Mouse (Mus musculus): ENCODE results near the gene B4galt2. TPM values are rescaled to one million over a fixed set of nuclear protein-coding genes. Genes with fewer than 3 reads are reported as not detected.

B4galt2 gene
- 37.7 TPM for polyA plus RNA-seq (2012; fragmentation: generic; extraction: Trizol)
- long read RNA-seq, experiment 1, partial matches to known transcripts, result 2 of 3 reads
- long read RNA-seq, experiment 1, other reads (novel, unspliced or antisense), result 1 of 3 reads
- long read RNA-seq, experiment 2, partial matches to known transcripts, result 53 of 66 reads
- long read RNA-seq, experiment 2, other reads (novel, unspliced or antisense), result 12 of 66 reads

DNA sequence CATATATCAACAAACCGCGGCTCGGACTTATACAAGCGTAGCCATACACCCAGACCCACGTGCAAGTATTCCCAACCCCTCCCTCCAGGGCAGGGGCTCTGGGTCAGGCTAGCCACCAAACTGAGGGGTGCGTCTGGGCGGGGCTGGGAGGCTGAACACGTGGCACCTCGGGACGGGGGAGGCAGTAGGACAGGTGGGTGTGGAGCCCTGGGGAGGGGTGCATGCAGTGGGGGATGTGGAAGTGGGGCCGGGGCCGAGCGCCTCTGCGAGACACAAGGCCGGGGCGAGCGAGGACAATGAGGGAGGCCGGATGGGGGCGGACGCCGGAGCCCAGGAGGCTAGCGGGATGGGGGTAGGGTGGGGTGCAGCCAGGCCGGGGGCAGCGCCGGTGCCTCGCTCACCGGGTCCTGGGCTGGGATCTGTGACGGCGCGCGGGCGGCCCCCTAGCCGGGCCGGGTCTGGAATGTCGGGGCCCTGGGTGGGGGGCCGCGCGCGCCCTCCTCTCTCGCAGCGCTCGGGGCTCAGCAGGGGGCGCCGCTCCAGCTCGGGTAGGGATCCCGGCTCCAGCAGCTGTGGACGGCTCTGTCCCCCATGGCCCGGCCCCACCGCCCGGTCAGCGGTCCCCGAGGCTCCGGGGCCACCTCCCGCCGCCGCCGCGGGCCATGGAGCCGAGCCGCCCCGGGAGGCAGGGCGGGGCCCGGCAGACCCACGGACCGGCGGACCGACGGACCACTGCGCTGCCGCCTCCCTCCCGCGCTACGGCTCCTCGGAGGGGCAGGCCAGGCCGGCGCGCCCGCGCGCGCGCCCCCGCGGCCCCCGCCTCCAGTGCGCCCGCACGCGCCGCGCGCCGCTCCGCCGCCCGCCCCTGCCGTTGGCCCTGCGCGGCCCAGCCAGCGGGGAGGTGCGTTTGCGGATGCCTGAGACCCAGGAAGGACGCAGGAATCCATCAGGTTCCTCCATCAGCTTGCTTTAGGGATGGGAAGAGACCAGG, at the start of gene B4galt2:
Gene B4galt2, minus strand, starts transcription at position 787 of the 991 bp plus-strand sequence.
- peaks cover 48% of the 10 kb centered on the region for H3K79me2 ChIP-seq (ENCODE audit: control insufficient read depth, insufficient read depth)
- no peak for TF ChIP-seq FOSL1 (IDR thresholded peaks at IDR 0.05; ENCODE audit: insufficient read depth, low read length, poor library complexity, severe bottlenecking)
- TF ChIP-seq MAX (IDR thresholded peaks at IDR 0.05), result peak; percentile 36
- TF ChIP-seq CEBPB (IDR thresholded peaks at IDR 0.05; ENCODE audit: low read depth), result no peak
- TF ChIP-seq CTCF (IDR thresholded peaks at IDR 0.05; ENCODE audit: control insufficient read depth, insufficient read depth, insufficient read length), result peak; percentile 60
- no peak for TF ChIP-seq MYOG (IDR thresholded peaks at IDR 0.05; ENCODE audit: control insufficient read depth, extremely low read depth, insufficient read length)
- TF ChIP-seq MYOD1 (IDR thresholded peaks at IDR 0.05; ENCODE audit: control insufficient read depth, insufficient read length, low read depth), result no peak
- peak; percentile 43 for TF ChIP-seq USF1 (IDR thresholded peaks at IDR 0.05; ENCODE audit: low read depth)
- peak within 1 kb of the TSS; percentile 95 for H3ac ChIP-seq (ENCODE audit: control insufficient read depth, insufficient read length, low read depth)
- peak within 1 kb of the TSS; percentile 55 for H3K4me3 ChIP-seq (ENCODE audit: insufficient read depth, poor library complexity, severe bottlenecking)
- peaks cover 13% of the 10 kb centered on the region for H3K79me3 ChIP-seq (ENCODE audit: low read depth)
- peaks cover 14% of the 10 kb centered on the region for H3K36me3 ChIP-seq (ENCODE audit: control insufficient read depth, insufficient read depth)
- H3K27me3 ChIP-seq (ENCODE audit: control insufficient read depth, insufficient read depth, insufficient read length), result no peaks in the 10 kb centered on the region

DNA sequence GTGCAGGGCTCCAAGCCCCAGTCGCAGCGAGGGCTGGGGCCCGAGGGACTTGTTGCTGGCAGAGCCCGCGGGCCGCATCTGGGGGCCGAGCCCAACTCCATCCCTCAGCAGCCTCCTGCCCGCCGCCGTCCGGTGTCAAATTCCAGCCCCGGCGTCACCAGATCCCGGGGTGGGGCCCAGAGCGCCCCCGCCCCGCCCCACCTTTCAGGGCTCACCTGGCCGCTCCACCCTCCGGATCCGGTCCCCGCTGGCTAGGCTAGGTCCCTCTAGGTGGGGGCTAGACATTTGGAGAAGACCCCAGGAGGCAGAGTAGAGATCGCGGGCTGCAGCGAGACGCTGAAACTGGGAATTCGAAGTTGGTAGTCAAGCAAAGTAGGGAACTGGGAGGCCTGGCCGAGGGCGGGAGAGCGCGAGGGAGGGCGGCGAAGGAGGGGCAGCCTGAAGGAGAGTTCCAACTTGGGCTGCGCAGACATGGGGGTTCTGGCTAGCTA, 46.1 kb upstream of the B4galt2 start, which contains the start of gene Artn:
Gene Artn, minus strand, starts transcription at position 373 of the 491 bp plus-strand sequence.
- no peaks in the 10 kb centered on the region for H3K36me3 ChIP-seq (ENCODE audit: control insufficient read depth, insufficient read depth)
- no peaks in the 10 kb centered on the region for H3K27me3 ChIP-seq (ENCODE audit: control insufficient read depth, insufficient read depth, insufficient read length)
- peak within 1 kb of the TSS; percentile 76 for H3ac ChIP-seq (ENCODE audit: control insufficient read depth, insufficient read length, low read depth)
- H3K79me3 ChIP-seq (ENCODE audit: low read depth), result no peaks in the 10 kb centered on the region
- TF ChIP-seq MYOD1 (IDR thresholded peaks at IDR 0.05; ENCODE audit: control insufficient read depth, insufficient read length, low read depth) (no peak), CEBPB (IDR thresholded peaks at IDR 0.05; ENCODE audit: low read depth) (no peak), CTCF (IDR thresholded peaks at IDR 0.05; ENCODE audit: control insufficient read depth, insufficient read depth, insufficient read length) (no peak), MAX (IDR thresholded peaks at IDR 0.05) (no peak), FOSL1 (IDR thresholded peaks at IDR 0.05; ENCODE audit: insufficient read depth, low read length, poor library complexity, severe bottlenecking) (no peak), USF1 (IDR thresholded peaks at IDR 0.05; ENCODE audit: low read depth) (no peak), MYOG (IDR thresholded peaks at IDR 0.05; ENCODE audit: control insufficient read depth, extremely low read depth, insufficient read length) (no peak)
- H3K79me2 ChIP-seq (ENCODE audit: control insufficient read depth, insufficient read depth), result no peaks in the 10 kb centered on the region
- H3K4me3 ChIP-seq (ENCODE audit: insufficient read depth, poor library complexity, severe bottlenecking), result peak within 1 kb of the TSS; percentile 18

DNA sequence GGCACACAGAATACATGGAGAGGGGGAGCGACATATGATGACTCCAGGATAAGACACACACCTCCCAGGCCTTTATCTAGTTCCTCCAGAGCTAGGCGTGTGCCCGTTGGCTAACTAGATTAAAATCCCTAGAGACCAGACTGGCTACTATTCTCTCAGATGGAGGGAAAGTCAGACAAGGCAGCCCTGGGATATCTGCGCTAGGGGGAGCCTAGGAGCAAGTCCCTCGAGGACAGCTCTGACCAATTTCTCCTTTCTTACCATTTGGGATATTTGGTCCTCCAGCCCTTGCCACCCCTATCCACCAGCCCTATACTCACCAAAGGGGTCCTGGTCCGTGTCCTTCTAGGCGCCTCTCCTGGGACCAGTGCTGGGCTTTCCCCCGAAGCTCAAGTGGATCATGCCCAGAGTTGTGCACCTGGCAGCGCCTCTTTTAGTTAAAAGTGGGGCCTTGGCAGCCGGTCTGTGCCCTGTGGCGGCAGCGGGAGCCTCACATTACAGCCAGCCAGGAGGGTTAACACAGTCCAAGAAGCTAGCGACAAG, 45.5 kb upstream of the B4galt2 start:
- H3ac ChIP-seq (ENCODE audit: control insufficient read depth, insufficient read length, low read depth), result peak overlapping the region; percentile 31
- H3K4me3 ChIP-seq (ENCODE audit: insufficient read depth, poor library complexity, severe bottlenecking), result peak overlapping the region; percentile 18
- no peaks in the 10 kb centered on the region for H3K36me3 ChIP-seq (ENCODE audit: control insufficient read depth, insufficient read depth)
- H3K79me2 ChIP-seq (ENCODE audit: control insufficient read depth, insufficient read depth), result no peaks in the 10 kb centered on the region
- H3K79me3 ChIP-seq (ENCODE audit: low read depth), result no peaks in the 10 kb centered on the region
- TF ChIP-seq CTCF (IDR thresholded peaks at IDR 0.05; ENCODE audit: control insufficient read depth, insufficient read depth, insufficient read length) (peak; percentile 19), FOSL1 (IDR thresholded peaks at IDR 0.05; ENCODE audit: insufficient read depth, low read length, poor library complexity, severe bottlenecking) (no peak)
- no peaks in the 10 kb centered on the region for H3K27me3 ChIP-seq (ENCODE audit: control insufficient read depth, insufficient read depth, insufficient read length)

DNA sequence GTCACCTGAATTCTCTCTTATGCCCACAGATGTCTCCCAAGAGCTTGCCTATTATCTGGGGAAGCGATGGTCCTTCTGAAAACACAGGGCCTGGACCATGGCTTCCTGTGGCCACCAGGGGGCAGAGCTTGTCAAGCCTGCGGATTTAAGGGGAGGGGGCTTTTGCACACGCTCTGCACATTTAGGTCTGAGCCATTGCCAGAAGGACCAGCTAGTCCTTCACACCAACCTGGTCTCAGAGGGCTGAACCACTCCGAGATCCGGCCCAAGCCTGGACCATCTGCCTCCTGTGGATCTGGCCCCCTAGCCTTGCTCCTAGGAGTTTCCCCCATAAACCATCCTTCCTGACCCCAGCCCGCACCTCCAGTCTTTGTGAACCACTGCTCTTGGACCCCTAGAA, 44.9 kb upstream of the B4galt2 start:
- TF ChIP-seq MYOD1 (IDR thresholded peaks at IDR 0.05; ENCODE audit: control insufficient read depth, insufficient read length, low read depth) (no peak), CTCF (IDR thresholded peaks at IDR 0.05; ENCODE audit: control insufficient read depth, insufficient read depth, insufficient read length) (peak; percentile 36)
- Histone ChIP-seq H3K79me3 (ENCODE audit: low read depth) (no peaks in the 10 kb centered on the region), H3K79me2 (ENCODE audit: control insufficient read depth, insufficient read depth) (no peaks in the 10 kb centered on the region), H3ac (ENCODE audit: control insufficient read depth, insufficient read length, low read depth) (no peak overlapping the region), H3K36me3 (ENCODE audit: control insufficient read depth, insufficient read depth) (no peaks in the 10 kb centered on the region), H3K27me3 (ENCODE audit: control insufficient read depth, insufficient read depth, insufficient read length) (no peaks in the 10 kb centered on the region), H3K4me3 (ENCODE audit: insufficient read depth, poor library complexity, severe bottlenecking) (no peak overlapping the region)

DNA sequence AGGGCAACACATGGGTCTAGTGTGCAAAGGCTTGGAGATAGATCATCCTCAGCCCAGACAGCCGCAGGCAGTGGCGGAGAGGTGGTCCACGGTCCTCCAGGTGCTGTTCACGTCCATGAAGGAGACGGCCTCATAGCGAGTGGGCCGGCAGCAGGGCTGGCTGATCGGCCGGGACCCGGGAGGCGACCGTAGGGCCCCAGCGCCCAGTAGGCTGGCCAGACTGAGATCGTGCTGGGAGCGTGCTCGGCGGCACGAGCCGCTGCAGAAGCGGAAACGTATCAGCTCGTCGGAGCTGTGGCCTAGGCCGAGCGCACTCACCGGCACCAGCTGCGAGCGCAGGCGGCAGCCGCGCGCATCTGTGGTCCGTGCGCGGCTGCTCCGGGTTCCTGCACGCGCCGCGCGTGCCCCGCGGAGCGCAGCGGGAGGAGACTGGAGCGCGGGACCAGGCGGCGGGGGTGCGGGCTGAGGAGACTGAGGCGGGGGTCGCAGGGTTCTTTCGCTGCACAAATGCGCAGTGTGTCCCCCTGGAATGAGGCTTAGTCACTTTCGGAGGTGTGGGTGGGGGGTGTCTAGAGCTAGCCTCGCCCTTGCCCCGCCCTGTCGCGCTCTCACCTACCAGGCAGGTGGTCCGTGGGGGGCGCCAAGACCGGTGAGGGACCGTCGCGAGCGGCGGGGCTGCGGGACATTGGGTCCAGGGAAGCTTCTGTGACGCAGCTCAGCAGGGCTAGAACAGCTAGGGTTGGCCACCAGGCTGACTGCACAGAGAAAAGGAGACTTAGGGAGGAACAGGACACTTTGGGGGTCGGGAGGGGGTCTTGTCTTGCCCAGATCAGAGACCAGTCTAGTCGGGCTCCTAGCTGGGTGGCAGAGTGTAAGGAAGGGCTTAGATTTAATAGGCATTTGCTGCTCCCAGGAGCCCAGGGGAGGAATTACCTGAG, 43.5 kb upstream of the B4galt2 start:
- H3K79me2 ChIP-seq (ENCODE audit: control insufficient read depth, insufficient read depth), result no peaks in the 10 kb centered on the region
- TF ChIP-seq MAX (IDR thresholded peaks at IDR 0.05) (no peak), CTCF (IDR thresholded peaks at IDR 0.05; ENCODE audit: control insufficient read depth, insufficient read depth, insufficient read length) (no peak), MYOG (IDR thresholded peaks at IDR 0.05; ENCODE audit: control insufficient read depth, extremely low read depth, insufficient read length) (no peak), USF1 (IDR thresholded peaks at IDR 0.05; ENCODE audit: low read depth) (no peak), FOSL1 (IDR thresholded peaks at IDR 0.05; ENCODE audit: insufficient read depth, low read length, poor library complexity, severe bottlenecking) (no peak), MYOD1 (IDR thresholded peaks at IDR 0.05; ENCODE audit: control insufficient read depth, insufficient read length, low read depth) (no peak)
- H3ac ChIP-seq (ENCODE audit: control insufficient read depth, insufficient read length, low read depth), result no peak overlapping the region
- no peaks in the 10 kb centered on the region for H3K36me3 ChIP-seq (ENCODE audit: control insufficient read depth, insufficient read depth)
- H3K27me3 ChIP-seq (ENCODE audit: control insufficient read depth, insufficient read depth, insufficient read length), result no peaks in the 10 kb centered on the region
- H3K79me3 ChIP-seq (ENCODE audit: low read depth), result no peaks in the 10 kb centered on the region
- no peak overlapping the region for H3K4me3 ChIP-seq (ENCODE audit: insufficient read depth, poor library complexity, severe bottlenecking)

Measured in C2C12 (cell line).